In genomic region chr4:32522013-32522412, GRCm38 (mm10) we compare ENCODE assay signal across 14 mouse cellular contexts.
A peak's percentile ranks its signal among the peaks of the same experiment; 100 is the strongest.
DNase-seq lines count a peak whose midpoint lies in the region; ATAC-seq and TF ChIP-seq lines count a peak whose summit lies in the region.
"Had no signal": no experiment of that assay in that cellular context is flagged by ENCODE, and none has a peak within 500 bp of the region (broad histone marks: within the 10 kb centered on the region; RNA-seq: fewer than 3 reads in every experiment).

No protein-coding gene starts in this region.

- no peaks in the 10 kb centered on the region for H3K27me3 ChIP-seq in forebrain, embryonic 15.5 days
- no peaks in the 10 kb centered on the region for H3K27me3 ChIP-seq in forebrain, postnatal 0 days (ENCODE audit: insufficient read depth, low read length)
- no peaks in the 10 kb centered on the region for H3K27me3 ChIP-seq in lung, embryonic 15.5 days
- no peaks in the 10 kb centered on the region for H3K27me3 ChIP-seq in embryonic facial prominence, embryonic 13.5 days
- no peaks in the 10 kb centered on the region for H3K27me3 ChIP-seq in limb, embryonic 13.5 days
- H3K27me3 ChIP-seq: neural tube, embryonic 13.5 days had no signal

- H3K4me2 ChIP-seq in forebrain, embryonic 15.5 days (replicated peaks), result no peak overlapping the region
- H3K4me2 ChIP-seq in forebrain, postnatal 0 days (ENCODE audit: low read depth), result no peak overlapping the region
- no peak overlapping the region for H3K4me2 ChIP-seq in lung, embryonic 15.5 days
- no peak overlapping the region for H3K4me2 ChIP-seq in embryonic facial prominence, embryonic 13.5 days
- no peak overlapping the region for H3K4me2 ChIP-seq in limb, embryonic 13.5 days (replicated peaks)
- H3K4me2 ChIP-seq: neural tube, embryonic 13.5 days had no signal

- DNase-seq in forebrain, postnatal 0 days, result no peak
- no peak for DNase-seq in lung, postnatal 4 days
- no peak for DNase-seq in spleen, adult 12 weeks (ENCODE audit: low spot score)
- no peak for DNase-seq in kidney, postnatal 10 days
- DNase-seq: adrenal gland, postnatal 14 days; cerebellum, postnatal 14 days; gastrocnemius, adult 2 months; layer of hippocampus, adult 9-11 months had no signal

- 48% methylated on average over 2 of the region's 2 CpGs for WGBS in forebrain, embryonic 15.5 days
- WGBS in forebrain, postnatal 0 days, result 36% methylated on average over 2 of the region's 2 CpGs
- 31% methylated on average over 2 of the region's 2 CpGs for WGBS in lung, embryonic 15.5 days
- WGBS in embryonic facial prominence, embryonic 13.5 days, result 32% methylated on average over 2 of the region's 2 CpGs
- 39% methylated on average over 2 of the region's 2 CpGs for WGBS in limb, embryonic 13.5 days

- H3K9me3 ChIP-seq in forebrain, embryonic 15.5 days, result no peaks in the 10 kb centered on the region
- no peaks in the 10 kb centered on the region for H3K9me3 ChIP-seq in forebrain, postnatal 0 days (ENCODE audit: low read length)
- H3K9me3 ChIP-seq in lung, embryonic 15.5 days, result no peaks in the 10 kb centered on the region
- no peaks in the 10 kb centered on the region for H3K9me3 ChIP-seq in embryonic facial prominence, embryonic 13.5 days
- no peaks in the 10 kb centered on the region for H3K9me3 ChIP-seq in limb, embryonic 13.5 days
- H3K9me3 ChIP-seq: neural tube, embryonic 13.5 days had no signal

- no peaks in the 10 kb centered on the region for H3K36me3 ChIP-seq in forebrain, embryonic 15.5 days
- H3K36me3 ChIP-seq in forebrain, postnatal 0 days (ENCODE audit: insufficient read depth), result no peaks in the 10 kb centered on the region
- no peaks in the 10 kb centered on the region for H3K36me3 ChIP-seq in lung, embryonic 15.5 days
- no peaks in the 10 kb centered on the region for H3K36me3 ChIP-seq in embryonic facial prominence, embryonic 13.5 days
- no peaks in the 10 kb centered on the region for H3K36me3 ChIP-seq in limb, embryonic 13.5 days
- H3K36me3 ChIP-seq: neural tube, embryonic 13.5 days had no signal

- TF ChIP-seq CTCF in forebrain, postnatal 0 days (IDR thresholded peaks at IDR 0.05; ENCODE audit: low read depth), result no peak

- H3K4me1 ChIP-seq in forebrain, embryonic 15.5 days, result peaks cover 69% of the 10 kb centered on the region
- peaks cover 10% of the 10 kb centered on the region; the same call in 1 of the 2 replicates for H3K4me1 ChIP-seq in forebrain, postnatal 0 days (ENCODE audit: insufficient read depth)
- H3K4me1 ChIP-seq in lung, embryonic 15.5 days, result peaks cover 74% of the 10 kb centered on the region
- H3K4me1 ChIP-seq in embryonic facial prominence, embryonic 13.5 days, result peaks cover 60% of the 10 kb centered on the region
- H3K4me1 ChIP-seq in limb, embryonic 13.5 days, result peaks cover 70% of the 10 kb centered on the region

- H3K4me3 ChIP-seq in forebrain, embryonic 15.5 days, result no peak overlapping the region
- no peak overlapping the region for H3K4me3 ChIP-seq in forebrain, postnatal 0 days (ENCODE audit: low read depth, low read length)
- H3K4me3 ChIP-seq in lung, embryonic 15.5 days, result no peak overlapping the region
- H3K4me3 ChIP-seq in embryonic facial prominence, embryonic 13.5 days, result no peak overlapping the region
- H3K4me3 ChIP-seq in limb, embryonic 13.5 days, result no peak overlapping the region
- H3K4me3 ChIP-seq: erythroblast, embryonic 14.5 days; gastrocnemius, adult 2 months; neural tube, embryonic 13.5 days had no signal

- no peak for ATAC-seq in forebrain, embryonic 15.5 days (replicated peaks)
- ATAC-seq in forebrain, postnatal 0 days, result no peak
- ATAC-seq in lung, embryonic 15.5 days (ENCODE audit: borderline replicate concordance, extremely low read depth, low FRiP score, low TSS enrichment), result no peak
- 0 out of 2 replicates have a peak, but pooled peaks have one; percentile 56 for ATAC-seq in embryonic facial prominence, embryonic 13.5 days (ENCODE audit: insufficient number of reproducible peaks, insufficient read depth, low FRiP score, low TSS enrichment, low read depth)
- ATAC-seq in limb, embryonic 13.5 days (ENCODE audit: low FRiP score, low read depth), result no peak

- H3K9ac ChIP-seq in forebrain, embryonic 15.5 days (replicated peaks), result no peak overlapping the region
- H3K9ac ChIP-seq in forebrain, postnatal 0 days, result no peak overlapping the region
- H3K9ac ChIP-seq in lung, embryonic 15.5 days, result no peak overlapping the region
- no peak overlapping the region for H3K9ac ChIP-seq in embryonic facial prominence, embryonic 13.5 days
- no peak overlapping the region for H3K9ac ChIP-seq in limb, embryonic 13.5 days
- H3K9ac ChIP-seq: neural tube, embryonic 13.5 days had no signal

- H3K27ac ChIP-seq in forebrain, embryonic 15.5 days (replicated peaks), result 0 out of 2 replicates have a peak overlapping the region, but pooled peaks have one; percentile 11
- no peak overlapping the region for H3K27ac ChIP-seq in forebrain, postnatal 0 days (ENCODE audit: low read depth, low read length)
- H3K27ac ChIP-seq in lung, embryonic 15.5 days, result peak overlapping the region; percentile 72
- no peak overlapping the region; the same call in 1 of the 2 replicates for H3K27ac ChIP-seq in embryonic facial prominence, embryonic 13.5 days
- 0 out of 2 replicates have a peak overlapping the region, but pooled peaks have one; percentile 67 for H3K27ac ChIP-seq in limb, embryonic 13.5 days
- H3K27ac ChIP-seq: gastrocnemius, adult 2 months had no signal

Comparison
In these comparisons a context has a peak if more than half of its experiments do, and no peak if none do; other contexts are left out.
1. H3K27ac ChIP-seq: peak in forebrain, embryonic 15.5 days (single experiment), lung, embryonic 15.5 days (single experiment) and limb, embryonic 13.5 days (single experiment); none in forebrain, postnatal 0 days (single experiment) and embryonic facial prominence, embryonic 13.5 days (single experiment).